Mouse (Mus musculus) liver, embryonic 18 days (tissue): ENCODE results near the gene Olfr419. TPM values are rescaled to one million over a fixed set of nuclear protein-coding genes. Genes with fewer than 3 reads are reported as not detected.

Experiments
- polyA plus RNA-seq: library from polyadenylated mRNA; depleted of rRNA; stranded (reverse); fragments of >200 nt; gene quantifications from 2 replicates; pipeline ENCODE4 v1.2.3, GENCODE M21; 2012; rRNA removed

The Olfr419 gene
- polyA plus RNA-seq = not detected in 2 replicates

GRCm38 (mm10) chr1:174251961-174252360, at the start of gene Olfr419:
Gene Olfr419 (minus strand): TSS chr1:174252061.

Other genes starting within 250 kb of the Olfr419 start
- 1.5 and 2.3 TPM in 2 replicates for gene Ifi205, start 220.3 kb downstream of the Olfr419 start, polyA plus RNA-seq
- 0.18 and 0.19 TPM in 2 replicates for gene Olfr433, start 211.4 kb downstream of the Olfr419 start, polyA plus RNA-seq
- 0.01 TPM in 2 replicates for gene Olfr432, start 202.9 kb downstream of the Olfr419 start, polyA plus RNA-seq
- gene Olfr430, start 185.5 kb downstream of the Olfr419 start, polyA plus RNA-seq = not detected in 2 replicates
- gene Olfr429, start 167.7 kb downstream of the Olfr419 start, polyA plus RNA-seq = not detected in 2 replicates
- not detected in 2 replicates for gene Olfr427, start 155.2 kb downstream of the Olfr419 start, polyA plus RNA-seq
- 0.02 TPM in 1 of 2 replicates, not detected in the other for gene Olfr231, start 130.9 kb downstream of the Olfr419 start, polyA plus RNA-seq
- gene Olfr424, start 120.5 kb downstream of the Olfr419 start, polyA plus RNA-seq = not detected in 2 replicates
- gene Olfr420, start 96.4 kb downstream of the Olfr419 start, polyA plus RNA-seq = not detected in 2 replicates
- gene Spta1, start 79.3 kb downstream of the Olfr419 start, polyA plus RNA-seq = 14.8 and 15.7 TPM in 2 replicates
- gene Mptx1, start 78.5 kb upstream of the Olfr419 start, polyA plus RNA-seq = not detected in 2 replicates
- not detected in 2 replicates for gene Olfr417, start 113.1 kb upstream of the Olfr419 start, polyA plus RNA-seq
- 0.05 TPM in 1 of 2 replicates, not detected in the other for gene Olfr248, start 139.0 kb upstream of the Olfr419 start, polyA plus RNA-seq
- gene Olfr414, start 172.0 kb upstream of the Olfr419 start, polyA plus RNA-seq = 0.06 TPM in 1 of 2 replicates, not detected in the other
- gene Olfr220, start 190.0 kb upstream of the Olfr419 start, polyA plus RNA-seq = not detected in 2 replicates
- 0.05 and 0.07 TPM in 2 replicates for gene Fmn2, start 249.8 kb upstream of the Olfr419 start, polyA plus RNA-seq